Mouse (Mus musculus): ENCODE data around the gene Mia.

Gene Mia

DNA sequence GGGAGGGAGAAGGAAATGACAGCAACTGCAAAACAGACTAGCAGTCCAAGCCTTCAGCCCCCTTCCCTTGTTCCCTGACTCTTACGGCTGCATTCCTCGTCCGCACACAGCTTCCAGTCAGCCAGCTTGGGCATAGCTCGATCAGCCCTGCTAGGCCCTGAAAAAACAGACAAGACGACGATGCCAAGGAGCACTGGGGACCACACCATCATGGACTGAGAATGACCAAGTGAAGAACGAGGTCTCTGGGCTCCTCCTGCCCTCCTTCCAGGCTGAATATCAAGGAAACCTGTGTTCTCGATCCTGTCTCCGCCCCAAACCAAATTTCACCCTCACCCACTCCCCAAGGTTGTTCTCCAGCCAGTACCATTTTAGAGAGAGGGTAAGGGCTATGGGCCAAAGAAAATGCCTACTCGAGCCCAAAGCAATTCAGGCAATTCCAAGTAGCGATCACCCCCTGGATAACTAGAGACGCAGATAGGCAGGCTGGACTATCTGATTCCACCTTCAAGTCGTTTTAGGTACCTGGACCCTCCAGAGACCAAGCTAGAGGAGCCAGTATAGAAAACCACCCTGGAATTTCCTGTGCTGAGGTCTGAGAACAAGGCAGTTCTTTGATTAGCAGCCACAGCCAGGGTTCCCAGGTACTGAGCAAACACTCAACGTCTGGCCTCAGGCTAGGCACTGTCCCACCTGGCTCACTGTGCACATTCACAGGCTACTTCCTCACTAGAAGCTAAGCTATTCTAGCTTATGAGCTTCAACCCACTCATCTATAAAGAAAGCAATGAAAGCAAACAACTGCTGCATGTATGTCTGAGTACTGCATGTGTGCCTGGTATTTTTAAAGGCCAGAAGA, at the start of gene Mia, which contains the start of gene Gm21983:
Mia (minus strand) TSS at position 321 of the 859 bp plus-strand sequence.
Gm21983 (minus strand) TSS at position 250 of the 859 bp plus-strand sequence.
- peak in 1 of 2 experiments; percentile 51 for DNase-seq

GRCm38 (mm10) chr7:27228865-27229264, 47.9 kb upstream of the Mia start:
- DNase-seq: no peak

DNA sequence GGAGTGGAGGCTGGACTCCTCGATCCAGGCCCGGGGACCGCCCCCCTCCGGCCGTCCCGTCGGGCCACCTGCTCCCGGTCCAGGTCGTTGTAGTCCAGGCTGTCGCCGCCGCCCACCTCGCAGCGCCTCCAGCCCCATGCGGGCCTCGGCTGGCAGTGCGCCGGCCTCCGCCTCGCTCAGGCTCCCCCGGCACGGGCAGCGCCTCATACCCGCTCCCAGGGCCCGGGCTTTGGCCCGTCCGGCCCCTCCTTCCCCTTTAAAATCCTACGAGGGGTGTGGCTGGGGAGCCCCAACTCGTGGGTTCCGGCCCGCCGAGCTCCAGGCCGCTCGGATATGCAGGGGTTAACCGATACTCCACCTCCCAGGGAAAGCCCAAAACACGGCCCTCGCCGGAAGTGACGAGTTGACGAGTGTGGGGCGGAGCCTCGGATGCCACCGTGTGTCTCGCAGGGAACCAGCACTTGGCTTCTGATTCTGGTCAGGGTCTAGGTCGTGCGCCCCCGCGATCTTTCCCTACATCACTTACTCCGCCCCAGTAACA, 47.4 kb upstream of the Mia start, which contains the start of gene Itpkc:
Itpkc (minus strand) TSS at position 381 of the 541 bp plus-strand sequence.
- DNase-seq: peak; percentile 94 to 95

- no peak for DNase-seq
Observed at GRCm38 (mm10) chr7:27227676-27228075, 46.7 kb upstream of the Mia start.

DNA sequence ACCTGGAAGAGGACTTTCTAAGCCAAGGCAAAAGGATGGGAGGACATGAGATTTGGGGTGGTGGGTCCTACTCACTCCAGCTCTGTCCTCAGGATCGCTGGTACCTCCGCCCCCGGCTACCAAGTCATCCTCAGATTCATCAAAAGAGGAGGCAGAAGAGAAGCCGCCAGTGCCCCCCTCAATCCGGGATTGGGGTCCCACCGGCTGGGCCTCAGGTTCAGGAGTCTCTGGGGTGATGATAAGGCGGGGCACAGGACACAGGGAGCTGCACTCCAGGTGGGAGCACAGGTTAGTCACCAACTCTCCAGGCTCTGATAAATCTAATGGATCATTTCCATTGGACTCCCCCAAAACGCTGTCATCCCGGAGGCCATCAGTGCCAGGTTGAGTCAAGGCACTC, 46.3 kb upstream of the Mia start:
- no peak for DNase-seq

DNA sequence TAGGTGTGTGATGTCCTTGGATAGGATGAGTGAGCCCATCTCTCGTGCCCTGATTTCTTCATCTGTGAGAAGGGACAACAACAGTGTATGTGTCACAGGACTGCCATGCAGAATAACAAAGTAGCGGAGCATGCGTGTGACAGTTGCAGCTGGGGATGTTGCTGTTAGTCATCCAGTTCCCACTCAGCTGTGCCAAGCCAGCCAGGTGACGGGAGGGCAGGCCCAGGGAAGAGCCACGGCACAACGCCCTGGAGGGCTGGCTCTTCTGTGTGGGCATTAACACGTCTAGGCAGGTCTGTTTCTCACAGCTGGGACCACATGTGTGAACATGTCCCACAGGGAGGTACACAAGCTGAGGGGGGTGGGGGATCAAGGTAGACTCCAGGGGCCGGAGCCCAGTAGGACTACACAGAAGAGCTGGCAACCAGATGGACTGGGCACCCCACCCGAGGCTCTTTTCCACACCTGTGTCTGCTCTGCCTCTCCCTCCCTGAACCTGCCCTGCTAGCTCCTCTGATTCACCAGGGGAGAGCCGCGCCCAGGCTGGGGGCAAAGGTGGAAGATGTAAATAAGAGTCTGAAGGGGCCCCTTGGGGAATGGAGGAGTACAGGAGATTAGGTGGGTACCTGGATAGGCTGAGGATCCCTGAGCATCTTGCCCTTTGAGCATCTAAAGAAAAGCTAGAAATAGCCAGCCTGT, 44.1 kb upstream of the Mia start:
- no peak for DNase-seq

- no peak for DNase-seq
Observed at GRCm38 (mm10) chr7:27222538-27222937, 41.6 kb upstream of the Mia start.

- no peak for DNase-seq
Observed at GRCm38 (mm10) chr7:27221939-27222338, 41.0 kb upstream of the Mia start.

DNA sequence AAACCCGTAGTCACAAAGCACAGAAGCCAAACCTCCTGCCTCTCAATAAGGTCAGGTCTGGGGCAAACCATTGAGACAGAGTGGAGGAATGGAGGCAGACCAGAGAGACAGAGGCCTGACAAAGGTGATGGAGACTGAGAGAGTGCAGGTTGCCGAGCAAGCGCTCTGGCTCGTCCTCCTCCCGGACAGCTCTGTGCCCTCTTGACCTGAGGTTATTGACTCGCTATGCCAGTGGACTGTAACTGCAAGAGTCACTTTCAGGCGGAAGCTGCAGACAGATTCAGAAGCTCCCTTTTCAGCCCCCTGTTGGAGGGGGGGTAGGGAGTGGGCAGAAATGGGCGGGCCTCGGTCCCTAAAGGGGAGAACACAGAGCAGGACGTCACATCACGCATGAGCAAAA, 39.0 kb upstream of the Mia start:
- no peak for DNase-seq

- no peak for DNase-seq
Observed at GRCm38 (mm10) chr7:27218586-27218985, 37.6 kb upstream of the Mia start.

GRCm38 (mm10) chr7:27212626-27213025, 31.7 kb upstream of the Mia start:
- no peak for DNase-seq

DNA sequence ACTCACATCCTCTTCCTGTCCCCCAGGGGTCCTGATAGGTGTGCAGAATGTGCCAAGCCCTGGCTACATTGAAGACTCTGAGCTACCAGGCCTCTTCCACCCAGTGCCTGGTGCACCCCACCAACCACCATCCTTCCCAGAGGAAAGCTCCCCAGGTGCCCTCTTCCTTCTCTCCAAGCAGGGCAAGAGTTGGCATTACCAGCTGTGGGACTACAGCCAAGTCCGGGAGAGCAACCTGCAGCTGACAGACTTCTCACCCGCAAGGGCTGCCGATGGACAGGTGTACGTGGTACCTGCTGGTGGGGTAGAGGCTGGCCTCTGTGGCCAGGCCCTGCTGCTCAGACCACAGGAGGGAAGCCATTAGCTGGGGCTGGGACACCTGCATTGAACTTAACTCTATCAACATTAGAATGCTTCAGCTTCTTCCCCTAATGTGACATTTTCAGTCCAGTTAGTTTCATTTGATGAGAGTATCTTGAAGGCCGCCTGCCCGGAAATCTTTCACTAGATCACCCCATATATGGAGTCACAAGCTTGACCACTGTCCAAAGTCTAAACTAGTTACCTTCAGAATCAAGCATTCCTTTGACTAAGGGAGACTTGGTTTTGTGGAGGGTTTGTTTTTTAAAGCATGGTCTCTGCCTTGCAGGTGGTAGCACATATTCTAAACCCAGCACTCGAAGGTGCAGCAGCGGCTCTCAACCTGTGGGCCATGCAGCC, 22.9 kb upstream of the Mia start:
- DNase-seq: no peak

- DNase-seq: no peak
Observed at GRCm38 (mm10) chr7:27198779-27199178, 17.8 kb upstream of the Mia start.

DNA sequence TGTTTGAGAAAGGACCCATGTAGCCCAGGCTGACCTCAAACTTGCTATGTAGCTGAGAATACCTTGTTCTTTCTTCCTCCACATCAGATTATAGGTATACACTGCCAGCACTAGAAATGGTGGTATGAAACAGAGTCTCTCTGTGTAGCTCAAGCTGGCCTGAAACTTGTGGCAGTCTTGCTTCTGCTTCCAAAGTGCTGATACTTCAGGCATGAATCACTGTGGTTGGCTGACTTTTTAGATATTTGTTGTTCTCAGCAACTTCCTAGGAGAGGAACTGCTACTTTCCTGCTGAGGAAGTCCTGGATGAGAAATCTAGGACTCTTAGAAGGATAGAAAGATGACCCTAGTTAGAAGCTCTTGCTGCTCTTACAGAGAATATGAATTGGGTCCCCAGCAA, 17.4 kb upstream of the Mia start:
- no peak for DNase-seq

GRCm38 (mm10) chr7:27197634-27198033, 16.7 kb upstream of the Mia start:
- DNase-seq: no peak

DNA sequence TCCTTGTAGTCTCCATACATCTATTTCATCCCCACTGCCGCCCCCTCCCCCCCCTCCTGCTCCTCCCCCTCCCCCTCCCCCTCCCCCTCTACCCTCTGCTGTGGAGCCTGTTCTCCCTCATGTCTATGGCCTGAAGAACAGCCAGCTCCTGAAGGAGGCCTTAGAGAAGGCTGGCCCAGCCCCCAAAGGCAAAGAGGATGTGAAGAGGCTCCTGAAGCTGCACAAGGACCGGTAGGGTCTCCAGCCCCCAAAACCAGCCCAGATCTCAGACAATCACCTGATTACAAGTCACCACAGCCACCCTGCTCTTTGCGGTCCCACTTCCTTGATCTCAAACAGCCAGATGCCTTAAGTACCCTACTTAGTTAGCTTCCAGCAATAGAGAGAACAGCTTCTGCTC, 16.2 kb upstream of the Mia start:
- DNase-seq: no peak

DNA sequence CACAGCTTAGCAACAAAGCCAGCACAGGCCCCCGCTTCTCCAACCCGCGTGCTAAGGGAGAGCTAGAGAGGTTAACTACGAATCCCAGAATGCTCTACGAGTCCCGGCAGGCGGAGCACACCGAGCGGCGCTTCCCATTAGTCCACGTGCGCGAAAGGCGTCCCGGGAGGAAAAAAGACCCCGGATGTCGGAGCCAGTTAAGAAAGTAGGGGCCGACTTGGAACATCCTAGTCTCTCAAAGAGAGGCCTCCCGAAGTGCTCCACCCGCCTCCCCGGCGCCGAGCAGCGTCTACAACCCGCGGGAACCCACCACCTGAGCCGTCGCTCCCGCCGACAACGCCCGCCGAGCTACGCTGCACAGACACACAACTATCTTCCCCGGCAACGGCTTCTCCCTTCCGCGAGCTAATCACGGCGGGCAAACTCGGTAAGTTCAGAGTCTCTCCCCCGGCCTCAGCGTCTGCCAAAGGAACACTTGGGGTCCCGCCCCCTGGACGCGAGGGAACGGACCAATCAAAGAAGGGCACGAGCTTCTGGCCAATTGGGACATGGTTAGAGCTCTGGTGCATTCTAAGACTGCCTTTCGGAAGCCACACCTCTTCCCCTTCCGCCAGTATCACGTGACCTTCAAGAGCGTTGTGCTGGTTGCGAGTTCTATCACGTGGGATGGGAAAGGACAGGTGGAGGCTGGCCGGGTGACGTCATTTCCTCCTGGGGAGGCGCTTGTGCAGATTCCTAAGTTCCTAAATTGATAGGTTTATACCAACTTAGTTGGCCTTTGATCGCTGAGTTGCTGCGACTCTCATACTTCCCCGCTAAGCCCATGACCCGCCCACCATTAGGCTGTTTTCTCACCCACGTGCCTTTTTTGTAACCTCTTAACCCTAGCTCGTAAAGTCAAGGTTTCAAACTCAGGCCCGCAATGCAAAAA, 15.0 kb upstream of the Mia start, which contains the start of the genes BC024978 and Snrpa:
BC024978 (plus strand) TSS at position 101 of the 931 bp plus-strand sequence.
Snrpa (minus strand) TSS at position 591 of the 931 bp plus-strand sequence.
- peak; percentile 96 to 99 for DNase-seq

DNA sequence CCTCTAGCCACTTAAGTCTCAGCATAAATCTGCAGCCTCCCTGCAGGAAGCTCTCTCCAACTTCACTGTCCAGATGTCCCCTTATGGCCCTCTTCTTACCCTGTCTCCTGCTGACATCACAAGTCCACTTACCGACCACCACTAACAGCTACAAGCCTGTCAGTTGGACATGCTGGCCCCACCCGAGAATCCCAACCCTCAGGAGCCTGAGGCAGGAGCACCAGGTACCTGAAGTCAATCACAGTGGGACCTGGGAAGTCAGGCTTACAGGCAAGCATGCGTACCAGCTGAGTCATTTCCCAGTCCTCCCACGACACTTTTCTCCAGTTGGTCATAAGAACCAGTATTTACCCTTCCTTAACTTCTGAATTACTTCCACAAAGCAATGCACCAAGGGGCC, 12.8 kb upstream of the Mia start:
- DNase-seq: no peak

DNA sequence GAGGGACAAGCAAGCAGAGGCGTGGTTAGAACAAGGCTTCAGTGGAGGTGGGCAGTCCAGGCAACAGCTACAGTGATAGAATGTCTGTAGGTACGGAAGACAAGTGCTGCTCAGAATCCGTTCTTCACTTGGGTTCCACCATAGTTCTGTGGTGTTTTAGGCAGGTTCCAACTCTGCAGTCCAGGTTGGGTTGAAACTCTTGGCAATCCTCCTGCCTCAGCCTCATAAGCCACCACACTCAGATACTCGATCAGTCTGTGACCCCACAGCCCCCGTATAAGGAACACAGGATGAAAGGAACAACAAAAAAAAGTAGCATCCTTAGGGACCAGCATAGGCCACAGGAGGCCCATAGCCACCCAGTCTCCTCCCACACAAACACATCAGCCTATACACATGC, 11.5 kb upstream of the Mia start:
- DNase-seq: no peak

- DNase-seq: no peak
Observed at GRCm38 (mm10) chr7:27189271-27189931, 8.4 kb upstream of the Mia start.

DNA sequence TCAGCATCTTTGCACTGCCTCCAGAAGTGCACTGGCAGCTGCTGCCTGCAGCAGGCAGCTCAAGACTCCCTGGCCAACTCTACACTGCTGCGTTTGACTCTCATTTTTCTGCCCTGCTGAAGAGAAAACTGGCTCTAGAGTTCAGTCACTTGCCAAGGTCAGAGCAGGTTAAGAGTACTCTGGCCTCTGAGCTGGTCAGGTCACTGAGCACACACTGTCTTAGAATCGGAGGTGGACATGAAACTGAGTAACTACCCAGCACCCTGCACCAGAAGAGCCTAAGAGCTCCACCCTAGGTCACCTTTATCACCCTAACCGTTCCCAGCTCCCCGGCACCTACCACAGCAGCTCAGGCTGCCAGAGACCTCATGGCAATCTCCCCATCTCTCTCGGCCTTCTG, 5.0 kb upstream of the Mia start:
- no peak for DNase-seq

Measured in lung, postnatal 4 days (tissue).